Mouse (Mus musculus) limb, embryonic 10.5 days (tissue): ENCODE measurements around the gene Fgfr2. TPM values are rescaled to one million over a fixed set of nuclear protein-coding genes. Genes with fewer than 3 reads are reported as not detected.

Experiments
- DNase-seq: peaks from one replicate; pipeline ENCODE4 v3.0.0-alpha.2; 2017; ENCODE audit warnings: low spot score
- H3K27ac ChIP-seq: fragments of 300-500 bp; sonication (generic); 2 replicates; pipeline ENCODE4 v1.5.1; 2016; ENCODE audit warnings: mild to moderate bottlenecking
- H3K27me3 ChIP-seq: fragments of 300-500 bp; sonication (generic); 2 replicates; pipeline ENCODE4 v1.6.1; 2016; ENCODE audit warnings: low read depth, mild to moderate bottlenecking; ENCODE audit not compliant: poor library complexity, severe bottlenecking
- H3K36me3 ChIP-seq: fragments of 300-500 bp; sonication (generic); 2 replicates; pipeline ENCODE4 v1.6.1; 2016; ENCODE audit warnings: mild to moderate bottlenecking, moderate library complexity
- H3K4me1 ChIP-seq: fragments of 300-500 bp; sonication (generic); 2 replicates; pipeline ENCODE4 v1.6.1; 2016
- H3K4me3 ChIP-seq: fragments of 300-500 bp; sonication (generic); 2 replicates; pipeline ENCODE4 v1.5.1; 2016; ENCODE audit warnings: mild to moderate bottlenecking, moderate library complexity
- H3K9me3 ChIP-seq: fragments of 300-500 bp; sonication (generic); replicated peaks from 2 replicates; pipeline ENCODE4 v1.6.1; 2016; ENCODE audit warnings: mild to moderate bottlenecking
- WGBS: fragments of 180-500 bp; shearing (Covaris S2); methylation state at CpG from one replicate; pipeline ENCODE4 v1.1.7; 2016; 5-methylcytosine and 5-hydroxymethylcytosine counted together
- polyA plus RNA-seq: library from polyadenylated mRNA; unstranded; fragments of >200 nt; fragmentation: Nextera tagmentation; extraction: Ambion mirVana; gene quantifications from 2 replicates; pipeline ENCODE4 v1.2.1, GENCODE M21; 2016

Fgfr2 gene
- polyA plus RNA-seq, 1 experiment from 2014 or later = 64.4 TPM

- DNase-seq = no peak
- Histone ChIP-seq H3K4me1 (peaks cover 22% of the 10 kb centered on the region), H3K36me3 (no peaks in the 10 kb centered on the region), H3K27me3 (no peaks in the 10 kb centered on the region), H3K9me3 (no peaks in the 10 kb centered on the region), H3K4me3 (no peak overlapping the region), H3K27ac (no peak overlapping the region)
- WGBS = 68% methylated on average over 9 of the region's 9 CpGs
These were observed 2414.2 kb downstream of the Fgfr2 start for GRCm38 (mm10) chr7:130708940-130709339.

- Histone ChIP-seq H3K36me3 (peaks cover 22% of the 10 kb centered on the region), H3K4me3 (no peak overlapping the region), H3K27ac (no peak overlapping the region), H3K4me1 (peaks cover 20% of the 10 kb centered on the region), H3K9me3 (no peaks in the 10 kb centered on the region), H3K27me3 (no peaks in the 10 kb centered on the region)
- 91% methylated on average over 2 of the region's 2 CpGs for WGBS
- no peak for DNase-seq
These were observed 2417.9 kb downstream of the Fgfr2 start for GRCm38 (mm10) chr7:130705230-130705629.

DNA sequence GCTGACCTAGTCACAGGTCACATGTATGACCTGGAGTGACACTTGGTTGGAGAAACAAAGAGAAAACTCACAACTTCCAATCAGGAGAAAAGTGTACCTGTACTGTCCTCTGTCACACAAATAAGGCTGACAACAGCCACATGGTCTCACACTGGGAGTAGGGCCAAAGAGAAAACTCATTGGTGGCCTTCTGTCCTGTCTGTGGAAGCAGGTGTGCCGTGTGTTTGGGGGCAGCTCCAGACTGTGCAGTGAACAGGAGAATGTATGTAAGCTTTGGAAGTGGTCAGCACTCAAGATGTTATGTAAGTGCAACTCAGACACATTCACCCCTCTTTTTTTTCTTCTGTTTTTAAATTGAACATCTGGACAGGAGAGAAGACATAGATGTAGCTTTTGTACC is 2421.8 kb downstream of the Fgfr2 start:
- Histone ChIP-seq H3K4me1 (peaks cover 12% of the 10 kb centered on the region), H3K9me3 (no peaks in the 10 kb centered on the region), H3K27me3 (no peaks in the 10 kb centered on the region), H3K4me3 (no peak overlapping the region), H3K36me3 (peaks cover 35% of the 10 kb centered on the region), H3K27ac (no peak overlapping the region)
- whole genome bisulfite sequencing = 87% methylated on average over 1 of the region's 1 CpGs
- DNase-seq = no peak

GRCm38 (mm10) chr7:130698480-130698879 is 2424.7 kb downstream of the Fgfr2 start:
- no peak for DNase-seq
- Histone ChIP-seq H3K36me3 (peaks cover 35% of the 10 kb centered on the region), H3K27me3 (no peaks in the 10 kb centered on the region), H3K27ac (no peak overlapping the region), H3K4me1 (peaks cover 36% of the 10 kb centered on the region), H3K4me3 (no peak overlapping the region), H3K9me3 (no peaks in the 10 kb centered on the region)

DNA sequence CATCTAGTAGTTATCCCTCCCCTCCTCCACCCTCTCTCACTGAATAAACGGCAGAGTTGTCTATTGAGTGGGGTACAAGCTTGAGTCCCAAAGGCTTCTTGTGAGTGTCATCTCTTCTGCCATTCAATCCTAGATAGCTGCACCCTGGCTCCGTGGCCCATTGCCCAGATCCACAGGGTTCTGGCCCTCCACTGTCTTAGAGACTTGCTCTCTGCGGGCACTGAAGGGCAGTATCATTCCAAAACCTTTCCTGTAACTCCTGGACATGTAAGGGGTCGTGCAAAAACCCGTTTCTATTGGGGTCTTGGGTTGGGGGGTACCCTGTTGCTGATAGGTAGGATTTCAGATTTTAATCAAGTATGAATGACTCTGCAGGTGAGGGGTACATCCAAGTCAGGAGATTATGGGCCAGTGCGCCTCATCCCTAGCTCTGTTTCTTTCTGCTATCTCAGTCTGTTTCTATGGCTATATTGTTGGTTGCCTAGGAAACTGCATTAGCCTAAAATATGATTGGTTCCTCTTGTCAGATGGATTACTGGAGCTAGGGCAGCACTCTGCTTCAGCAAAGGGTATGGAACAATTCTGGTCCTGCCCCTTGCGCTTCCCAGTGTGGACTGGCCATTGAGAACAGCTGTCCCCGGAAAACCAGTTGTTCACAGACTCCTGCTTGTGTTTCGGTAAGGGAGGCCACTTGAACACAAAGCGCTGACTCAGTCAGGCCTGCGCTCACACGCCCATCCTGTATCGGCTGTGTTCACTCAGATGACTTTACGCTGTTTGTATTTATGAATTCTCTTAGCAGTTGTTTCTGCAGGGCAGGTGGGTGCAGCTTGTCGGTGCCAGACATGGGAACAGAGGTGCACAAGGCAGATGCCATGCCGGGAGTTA is 2426.6 kb downstream of the Fgfr2 start:
- no peaks in the 10 kb centered on the region for H3K9me3 ChIP-seq
- WGBS = 91% methylated on average over 16 of the region's 16 CpGs
- no peak overlapping the region for H3K4me3 ChIP-seq
- H3K27me3 ChIP-seq = no peaks in the 10 kb centered on the region
- no peak overlapping the region for H3K27ac ChIP-seq
- H3K4me1 ChIP-seq = peaks cover 55% of the 10 kb centered on the region
- H3K36me3 ChIP-seq = peaks cover 26% of the 10 kb centered on the region
- no peak for DNase-seq

GRCm38 (mm10) chr7:130695669-130696338 is 2427.3 kb downstream of the Fgfr2 start:
- WGBS = 80% methylated on average over 13 of the region's 13 CpGs
- no peak overlapping the region for H3K4me3 ChIP-seq
- H3K9me3 ChIP-seq = no peaks in the 10 kb centered on the region
- DNase-seq = no peak
- H3K4me1 ChIP-seq = peaks cover 61% of the 10 kb centered on the region
- H3K27ac ChIP-seq = no peak overlapping the region; the same call in 1 of the 2 replicates
- peaks cover 18% of the 10 kb centered on the region for H3K36me3 ChIP-seq
- no peaks in the 10 kb centered on the region for H3K27me3 ChIP-seq

GRCm38 (mm10) chr7:130693800-130694193 is 2429.4 kb downstream of the Fgfr2 start:
- no peaks in the 10 kb centered on the region for H3K27me3 ChIP-seq
- H3K4me1 ChIP-seq = peaks cover 63% of the 10 kb centered on the region
- peak overlapping the region; percentile 98 for H3K27ac ChIP-seq
- peak; percentile 52 for DNase-seq
- H3K36me3 ChIP-seq = 0 out of 2 replicates have a peak, but pooled peaks cover 4% of the 10 kb centered on the region
- 34% methylated on average over 11 of the region's 11 CpGs for WGBS
- H3K9me3 ChIP-seq = no peaks in the 10 kb centered on the region
- H3K4me3 ChIP-seq = peak overlapping the region; percentile 87

GRCm38 (mm10) chr7:130692943-130693799 is 2430.0 kb downstream of the Fgfr2 start:
- no peak for DNase-seq
- peaks cover 57% of the 10 kb centered on the region for H3K4me1 ChIP-seq

DNA sequence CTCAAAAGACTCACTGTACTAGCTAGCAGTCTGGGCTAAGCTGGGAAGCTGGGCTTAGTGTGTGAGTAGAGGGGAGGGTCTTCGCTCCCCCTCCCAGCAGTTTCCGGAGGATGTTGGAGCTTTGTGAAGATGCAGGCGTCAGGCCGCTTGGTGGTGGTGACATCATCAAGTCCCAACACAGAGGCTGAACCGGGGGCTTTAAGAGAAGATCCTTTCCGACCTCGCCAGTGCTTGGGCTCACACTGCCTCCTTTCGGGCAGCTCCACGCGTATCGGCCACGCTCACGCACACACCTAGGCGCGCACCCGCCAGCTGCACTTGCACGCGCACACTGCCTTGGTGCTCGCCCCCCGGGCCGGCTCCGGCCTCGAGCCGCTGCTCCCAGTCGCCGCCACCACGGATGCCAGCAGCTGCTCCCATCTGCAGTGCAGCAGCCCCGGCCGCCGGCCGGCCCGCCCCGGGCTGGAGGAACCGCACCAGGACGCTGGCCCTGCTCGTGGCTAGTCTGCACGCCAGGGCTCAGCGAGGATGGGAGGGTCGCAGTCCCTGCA is 2430.7 kb downstream of the Fgfr2 start:
- WGBS = under 1% methylated on average over 39 of the region's 39 CpGs
- no peaks in the 10 kb centered on the region for H3K27me3 ChIP-seq
- no peaks in the 10 kb centered on the region for H3K9me3 ChIP-seq
- DNase-seq = peak; percentile 86
- H3K4me3 ChIP-seq = peak overlapping the region; percentile 87
- peaks cover 61% of the 10 kb centered on the region for H3K4me1 ChIP-seq
- H3K27ac ChIP-seq = peak overlapping the region; percentile 98
- no peaks in the 10 kb centered on the region for H3K36me3 ChIP-seq

More at GRCm38 (mm10) chr7:130692943-130693799, 2430.0 kb downstream of the Fgfr2 start:
- Histone ChIP-seq H3K9me3 (no peaks in the 10 kb centered on the region), H3K36me3 (0 out of 2 replicates have a peak, but pooled peaks cover 4% of the 10 kb centered on the region), H3K4me3 (peak overlapping the region; percentile 87), H3K27ac (peak overlapping the region; percentile 98), H3K27me3 (no peaks in the 10 kb centered on the region)
- 5% methylated on average over 19 of the region's 19 CpGs for WGBS

- Histone ChIP-seq H3K27ac (peak overlapping the region; percentile 98), H3K9me3 (no peaks in the 10 kb centered on the region), H3K4me1 (peaks cover 65% of the 10 kb centered on the region), H3K27me3 (no peaks in the 10 kb centered on the region), H3K36me3 (no peaks in the 10 kb centered on the region), H3K4me3 (peak overlapping the region; percentile 87)
- DNase-seq = no peak
- WGBS = 63% methylated on average over 2 of the region's 2 CpGs
These were observed 2431.2 kb downstream of the Fgfr2 start for GRCm38 (mm10) chr7:130691931-130692330.

DNA sequence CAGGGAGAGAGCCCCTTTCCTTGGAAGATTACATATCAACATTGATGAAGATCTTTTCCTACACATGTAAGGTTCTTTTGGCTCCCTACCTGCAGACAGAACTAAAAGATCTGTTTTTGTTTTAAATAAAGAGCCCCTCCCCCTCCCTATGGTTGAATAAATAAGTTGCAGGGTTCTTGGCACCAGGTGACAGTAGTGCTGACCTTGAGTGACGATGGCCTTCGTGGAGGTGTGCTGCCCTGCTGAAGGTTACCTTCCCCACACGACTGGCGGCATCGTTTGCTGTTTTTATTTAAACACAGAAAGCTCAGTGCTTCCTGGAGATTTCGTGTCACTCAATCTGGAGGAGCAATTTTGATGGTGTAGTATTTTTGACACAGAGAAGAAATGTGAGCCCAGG is 2432.3 kb downstream of the Fgfr2 start:
- Histone ChIP-seq H3K9me3 (no peaks in the 10 kb centered on the region), H3K4me3 (no peak overlapping the region), H3K36me3 (no peaks in the 10 kb centered on the region), H3K4me1 (peaks cover 65% of the 10 kb centered on the region), H3K27me3 (no peaks in the 10 kb centered on the region), H3K27ac (no peak overlapping the region)
- WGBS = 81% methylated on average over 6 of the region's 6 CpGs
- DNase-seq = no peak

- H3K36me3 ChIP-seq = no peaks in the 10 kb centered on the region
- no peaks in the 10 kb centered on the region for H3K9me3 ChIP-seq
- no peak overlapping the region for H3K4me3 ChIP-seq
- peaks cover 43% of the 10 kb centered on the region for H3K4me1 ChIP-seq
- H3K27ac ChIP-seq = no peak overlapping the region
- WGBS = 89% methylated on average over 4 of the region's 4 CpGs
- no peak for DNase-seq
- no peaks in the 10 kb centered on the region for H3K27me3 ChIP-seq
These were observed 2434.5 kb downstream of the Fgfr2 start for GRCm38 (mm10) chr7:130688601-130689000.
